Mouse (Mus musculus): Measurements from ENCODE around the gene Rnls. TPM values are rescaled to one million over a fixed set of nuclear protein-coding genes. Genes with fewer than 3 reads are reported as not detected.

The Rnls gene
- polyA plus RNA-seq, 1 experiment from 2014 or later = 4.7 TPM

Small RNA genes lying within 50 kb of the gene (microRNA-seq; reads per million reads assigned to microRNA genes)
- not detected for gene Mir3970 (ENCODE audit: borderline number of aligned reads)

Other genes with a start within 250 kb of the Rnls start
- gene Lipo4, start 125.5 kb upstream of the Rnls start, polyA plus RNA-seq (2014; fragmentation: Nextera tagmentation; extraction: Ambion mirVana) = not detected in 2 replicates
- gene Gm8978, start 233.0 kb upstream of the Rnls start, polyA plus RNA-seq (2014; fragmentation: Nextera tagmentation; extraction: Ambion mirVana) = not detected in 2 replicates